Mouse (Mus musculus) heart, embryonic 13.5 days (tissue): ENCODE data around the gene Bms1. TPM values are rescaled to one million over a fixed set of nuclear protein-coding genes. Genes with fewer than 3 reads are reported as not detected.

Source experiments
- ATAC-seq: fragments of 200-750 bp; cut with Nextera tagmentation; 2 replicates; pipeline ENCODE4 v1.8.0; 2017; ENCODE audit warnings: moderate TSS enrichment; ENCODE audit not compliant: insufficient number of reproducible peaks, low FRiP score, low TSS enrichment; ENCODE audit errors: extremely low read depth
- H3K27ac ChIP-seq: fragments of 300-500 bp; sonication (generic); replicated peaks from 2 replicates; pipeline ENCODE4 v1.5.1; 2015; ENCODE audit warnings: moderate library complexity, mild to moderate bottlenecking, inconsistent platforms
- H3K27me3 ChIP-seq: fragments of 300-500 bp; sonication (generic); replicated peaks from 2 replicates; pipeline ENCODE4 v1.6.1; 2015; ENCODE audit warnings: mild to moderate bottlenecking, inconsistent platforms
- H3K36me3 ChIP-seq: fragments of 300-500 bp; sonication (generic); 2 replicates; pipeline ENCODE4 v1.6.1; 2015; ENCODE audit warnings: mild to moderate bottlenecking, inconsistent platforms
- H3K4me1 ChIP-seq: fragments of 300-500 bp; sonication (generic); 2 replicates; pipeline ENCODE4 v1.6.1; 2015; ENCODE audit warnings: inconsistent platforms
- H3K4me2 ChIP-seq: fragments of 300-500 bp; sonication (generic); 2 replicates; pipeline ENCODE4 v1.6.1; 2015; ENCODE audit warnings: inconsistent platforms, mild to moderate bottlenecking, moderate library complexity
- H3K4me3 ChIP-seq: fragments of 300-500 bp; sonication (generic); 2 replicates; pipeline ENCODE4 v1.5.1; 2015; ENCODE audit warnings: moderate library complexity, mild to moderate bottlenecking, inconsistent platforms
- H3K9ac ChIP-seq: fragments of 300-500 bp; sonication (generic); 2 replicates; pipeline ENCODE4 v1.6.1; 2015; ENCODE audit warnings: inconsistent platforms, mild to moderate bottlenecking, moderate library complexity
- H3K9me3 ChIP-seq: fragments of 300-500 bp; sonication (generic); 2 replicates; pipeline ENCODE4 v1.6.1; 2016; ENCODE audit warnings: inconsistent platforms
- WGBS: fragments of 180-500 bp; shearing (Covaris S2); methylation state at CpG from one replicate; pipeline ENCODE4 v1.1.7; 2015; ENCODE audit warnings: mixed read lengths; 5-methylcytosine and 5-hydroxymethylcytosine counted together
- polyA plus RNA-seq: library from polyadenylated mRNA; unstranded; fragments of >200 nt; fragmentation: Nextera tagmentation; extraction: Ambion mirVana; gene quantifications from 2 replicates; pipeline ENCODE4 v1.2.1, GENCODE M21; 2015

The Bms1 gene
- polyA plus RNA-seq, 1 experiment from 2014 or later: 20.2 TPM

GRCm38 (mm10) chr6:118365781-118366180, 53.5 kb downstream of the Bms1 start:
- no peak overlapping the region for H3K4me2 ChIP-seq
- peaks cover 12% of the 10 kb centered on the region for H3K9me3 ChIP-seq
- H3K4me3 ChIP-seq: no peak overlapping the region
- H3K27ac ChIP-seq: no peak overlapping the region
- no peaks in the 10 kb centered on the region for H3K36me3 ChIP-seq
- H3K4me1 ChIP-seq: no peaks in the 10 kb centered on the region
- peaks cover 3% of the 10 kb centered on the region; the same call in 1 of the 2 replicates for H3K27me3 ChIP-seq
- ATAC-seq: no peak
- H3K9ac ChIP-seq: no peak overlapping the region

- no peak overlapping the region for H3K27ac ChIP-seq
- WGBS: 62% methylated on average over 12 of the region's 12 CpGs
Observed at GRCm38 (mm10) chr6:118350342-118350741, 68.9 kb downstream of the Bms1 start.

GRCm38 (mm10) chr6:118348186-118348585, 71.1 kb downstream of the Bms1 start:
- WGBS: 60% methylated on average over 3 of the region's 3 CpGs
- no peak overlapping the region for H3K9ac ChIP-seq
- no peak overlapping the region for H3K4me2 ChIP-seq
- ATAC-seq: no peak
- H3K27ac ChIP-seq: no peak overlapping the region
- no peaks in the 10 kb centered on the region for H3K9me3 ChIP-seq
- H3K4me3 ChIP-seq: no peak overlapping the region
- no peaks in the 10 kb centered on the region for H3K36me3 ChIP-seq
- H3K27me3 ChIP-seq: peaks cover 7% of the 10 kb centered on the region; the same call in 1 of the 2 replicates
- H3K4me1 ChIP-seq: no peaks in the 10 kb centered on the region

More at GRCm38 (mm10) chr6:118350342-118350741, 68.9 kb downstream of the Bms1 start:
- no peak for ATAC-seq
- no peaks in the 10 kb centered on the region for H3K36me3 ChIP-seq
- H3K4me3 ChIP-seq: no peak overlapping the region
- H3K27me3 ChIP-seq: peaks cover 7% of the 10 kb centered on the region; the same call in 1 of the 2 replicates
- H3K9ac ChIP-seq: no peak overlapping the region
- no peaks in the 10 kb centered on the region for H3K4me1 ChIP-seq
- H3K9me3 ChIP-seq: no peaks in the 10 kb centered on the region
- no peak overlapping the region for H3K4me2 ChIP-seq

GRCm38 (mm10) chr6:118347291-118347690, 72.0 kb downstream of the Bms1 start:
- H3K4me2 ChIP-seq: no peak overlapping the region
- H3K9me3 ChIP-seq: no peaks in the 10 kb centered on the region
- no peaks in the 10 kb centered on the region for H3K4me1 ChIP-seq
- H3K27me3 ChIP-seq: peaks cover 7% of the 10 kb centered on the region; the same call in 1 of the 2 replicates
- no peak overlapping the region for H3K27ac ChIP-seq
- no peak overlapping the region for H3K4me3 ChIP-seq
- 74% methylated on average over 8 of the region's 8 CpGs for WGBS
- no peaks in the 10 kb centered on the region for H3K36me3 ChIP-seq
- no peak overlapping the region for H3K9ac ChIP-seq
- no peak for ATAC-seq

- Histone ChIP-seq H3K27me3 (0 out of 2 replicates have a peak, but pooled peaks cover 4% of the 10 kb centered on the region), H3K27ac (no peak overlapping the region), H3K36me3 (no peaks in the 10 kb centered on the region), H3K9ac (no peak overlapping the region), H3K4me1 (peaks cover 3% of the 10 kb centered on the region; the same call in 1 of the 2 replicates), H3K9me3 (no peaks in the 10 kb centered on the region), H3K4me2 (no peak overlapping the region), H3K4me3 (no peak overlapping the region)
- ATAC-seq: no peak
- 76% methylated on average over 11 of the region's 11 CpGs for WGBS
Observed at GRCm38 (mm10) chr6:118341861-118342485, 77.3 kb downstream of the Bms1 start.

- H3K27ac ChIP-seq: no peak overlapping the region
- no peak overlapping the region for H3K4me2 ChIP-seq
- peaks cover 5% of the 10 kb centered on the region; the same call in 1 of the 2 replicates for H3K4me1 ChIP-seq
- no peaks in the 10 kb centered on the region for H3K27me3 ChIP-seq
- no peak overlapping the region for H3K9ac ChIP-seq
- H3K9me3 ChIP-seq: no peaks in the 10 kb centered on the region
- ATAC-seq: no peak
- no peak overlapping the region for H3K4me3 ChIP-seq
- H3K36me3 ChIP-seq: no peaks in the 10 kb centered on the region
- WGBS: 81% methylated on average over 5 of the region's 5 CpGs
Observed at GRCm38 (mm10) chr6:118337660-118338059, 81.6 kb downstream of the Bms1 start.

- Histone ChIP-seq H3K36me3 (no peaks in the 10 kb centered on the region), H3K4me1 (peaks cover 5% of the 10 kb centered on the region; the same call in 1 of the 2 replicates), H3K9me3 (no peaks in the 10 kb centered on the region), H3K27ac (no peak overlapping the region), H3K4me3 (no peak overlapping the region), H3K4me2 (no peak overlapping the region), H3K9ac (no peak overlapping the region), H3K27me3 (no peaks in the 10 kb centered on the region)
- no peak for ATAC-seq
- WGBS: 61% methylated on average over 14 of the region's 14 CpGs
Observed at GRCm38 (mm10) chr6:118336541-118337480, 82.5 kb downstream of the Bms1 start.

- Histone ChIP-seq H3K36me3 (no peaks in the 10 kb centered on the region), H3K4me3 (no peak overlapping the region), H3K27me3 (no peaks in the 10 kb centered on the region), H3K4me1 (peaks cover 5% of the 10 kb centered on the region; the same call in 1 of the 2 replicates), H3K27ac (no peak overlapping the region), H3K4me2 (no peak overlapping the region), H3K9me3 (no peaks in the 10 kb centered on the region), H3K9ac (no peak overlapping the region)
- ATAC-seq: no peak
- 62% methylated on average over 5 of the region's 5 CpGs for WGBS
Observed at GRCm38 (mm10) chr6:118335934-118336450, 83.3 kb downstream of the Bms1 start.

GRCm38 (mm10) chr6:118333861-118334260, 85.4 kb downstream of the Bms1 start:
- Histone ChIP-seq H3K36me3 (no peaks in the 10 kb centered on the region), H3K9ac (no peak overlapping the region), H3K4me2 (no peak overlapping the region), H3K9me3 (no peaks in the 10 kb centered on the region), H3K27ac (no peak overlapping the region), H3K27me3 (no peaks in the 10 kb centered on the region), H3K4me1 (peaks cover 5% of the 10 kb centered on the region; the same call in 1 of the 2 replicates), H3K4me3 (no peak overlapping the region)
- no peak for ATAC-seq
- WGBS: 83% methylated on average over 9 of the region's 9 CpGs
